Mouse (Mus musculus): ENCODE measurements around the gene Lamc1. TPM values are rescaled to one million over a fixed set of nuclear protein-coding genes. Genes with fewer than 3 reads are reported as not detected.
A peak's percentile ranks its signal among the peaks of the same experiment; 100 is the strongest.

The Lamc1 gene
- polyA plus RNA-seq, 1 experiment from 2014 or later: 28.4 TPM

- no peak for DNase-seq (ENCODE audit: low spot score)
- H3K4me1 ChIP-seq: no peaks in the 10 kb centered on the region
- 91% methylated on average over 21 of the region's 21 CpGs for WGBS
- H3K27ac ChIP-seq (replicated peaks): no peak overlapping the region
- H3K27me3 ChIP-seq (replicated peaks; ENCODE audit: low read depth, poor library complexity, severe bottlenecking): no peaks in the 10 kb centered on the region
- no peak overlapping the region for H3K4me3 ChIP-seq
- peaks cover 85% of the 10 kb centered on the region for H3K36me3 ChIP-seq (replicated peaks)
- no peaks in the 10 kb centered on the region for H3K9me3 ChIP-seq
Measured at GRCm38 (mm10) chr1:153225786-153226725, 106.5 kb downstream of the Lamc1 start.

- no peaks in the 10 kb centered on the region for H3K4me1 ChIP-seq
- H3K27ac ChIP-seq (replicated peaks): no peak overlapping the region
- peaks cover 86% of the 10 kb centered on the region for H3K36me3 ChIP-seq (replicated peaks)
- H3K4me3 ChIP-seq: no peak overlapping the region
- 70% methylated on average over 5 of the region's 5 CpGs for WGBS
- H3K9me3 ChIP-seq: no peaks in the 10 kb centered on the region
- no peaks in the 10 kb centered on the region for H3K27me3 ChIP-seq (replicated peaks; ENCODE audit: low read depth, poor library complexity, severe bottlenecking)
- no peak for DNase-seq (ENCODE audit: low spot score)
Measured at GRCm38 (mm10) chr1:153224331-153224730, 108.3 kb downstream of the Lamc1 start.

- 69% methylated on average over 9 of the region's 9 CpGs for WGBS
- peaks cover 55% of the 10 kb centered on the region for H3K36me3 ChIP-seq (replicated peaks)
Measured at GRCm38 (mm10) chr1:153219376-153219775, 113.2 kb downstream of the Lamc1 start.

GRCm38 (mm10) chr1:153216516-153216915 is 116.1 kb downstream of the Lamc1 start:
- no peak for DNase-seq (ENCODE audit: low spot score)
- Histone ChIP-seq H3K36me3 (replicated peaks) (peaks cover 34% of the 10 kb centered on the region), H3K9me3 (no peaks in the 10 kb centered on the region), H3K27ac (replicated peaks) (no peak overlapping the region), H3K4me3 (no peak overlapping the region), H3K27me3 (replicated peaks; ENCODE audit: low read depth, poor library complexity, severe bottlenecking) (no peaks in the 10 kb centered on the region), H3K4me1 (peaks cover 12% of the 10 kb centered on the region)
- WGBS: 79% methylated on average over 4 of the region's 4 CpGs

More at GRCm38 (mm10) chr1:153219376-153219775, 113.2 kb downstream of the Lamc1 start:
- Histone ChIP-seq H3K27ac (replicated peaks) (no peak overlapping the region; the same call in 1 of the 2 replicates), H3K27me3 (replicated peaks; ENCODE audit: low read depth, poor library complexity, severe bottlenecking) (no peaks in the 10 kb centered on the region), H3K4me1 (peaks cover 11% of the 10 kb centered on the region; the same call in 1 of the 2 replicates), H3K4me3 (no peak overlapping the region), H3K9me3 (no peaks in the 10 kb centered on the region)
- DNase-seq (ENCODE audit: low spot score): no peak

- no peaks in the 10 kb centered on the region for H3K27me3 ChIP-seq (replicated peaks; ENCODE audit: low read depth, poor library complexity, severe bottlenecking)
- WGBS: 72% methylated on average over 5 of the region's 5 CpGs
- no peak overlapping the region for H3K4me3 ChIP-seq
- peaks cover 19% of the 10 kb centered on the region for H3K4me1 ChIP-seq
- no peak for DNase-seq (ENCODE audit: low spot score)
- peaks cover 26% of the 10 kb centered on the region for H3K36me3 ChIP-seq (replicated peaks)
- no peak overlapping the region for H3K27ac ChIP-seq (replicated peaks)
- H3K9me3 ChIP-seq: no peaks in the 10 kb centered on the region
Measured at GRCm38 (mm10) chr1:153215676-153216075, 116.9 kb downstream of the Lamc1 start.

GRCm38 (mm10) chr1:153210992-153211391 is 121.6 kb downstream of the Lamc1 start:
- H3K27me3 ChIP-seq (replicated peaks; ENCODE audit: low read depth, poor library complexity, severe bottlenecking): no peaks in the 10 kb centered on the region
- DNase-seq (ENCODE audit: low spot score): no peak
- no peaks in the 10 kb centered on the region for H3K36me3 ChIP-seq (replicated peaks)
- peaks cover 12% of the 10 kb centered on the region for H3K4me1 ChIP-seq
- H3K27ac ChIP-seq (replicated peaks): no peak overlapping the region
- H3K4me3 ChIP-seq: no peak overlapping the region
- WGBS: 49% methylated on average over 4 of the region's 4 CpGs
- H3K9me3 ChIP-seq: no peaks in the 10 kb centered on the region

GRCm38 (mm10) chr1:153210198-153210597 is 122.4 kb downstream of the Lamc1 start:
- Histone ChIP-seq H3K9me3 (no peaks in the 10 kb centered on the region), H3K27me3 (replicated peaks; ENCODE audit: low read depth, poor library complexity, severe bottlenecking) (no peaks in the 10 kb centered on the region), H3K36me3 (replicated peaks) (no peaks in the 10 kb centered on the region), H3K4me3 (no peak overlapping the region), H3K27ac (replicated peaks) (no peak overlapping the region), H3K4me1 (peaks cover 12% of the 10 kb centered on the region)
- WGBS: 86% methylated on average over 2 of the region's 2 CpGs
- no peak for DNase-seq (ENCODE audit: low spot score)

- Histone ChIP-seq H3K36me3 (replicated peaks) (no peaks in the 10 kb centered on the region), H3K9me3 (no peaks in the 10 kb centered on the region), H3K27me3 (replicated peaks; ENCODE audit: low read depth, poor library complexity, severe bottlenecking) (no peaks in the 10 kb centered on the region), H3K4me1 (peaks cover 32% of the 10 kb centered on the region), H3K4me3 (no peak overlapping the region), H3K27ac (replicated peaks) (peak overlapping the region; percentile 19; the same call in 1 of the 2 replicates)
- 48% methylated on average over 8 of the region's 8 CpGs for WGBS
- peak; percentile 22 for DNase-seq (ENCODE audit: low spot score)
Measured at GRCm38 (mm10) chr1:153202195-153202594, 130.4 kb downstream of the Lamc1 start.

- DNase-seq (ENCODE audit: low spot score): no peak
- H3K4me1 ChIP-seq: peaks cover 30% of the 10 kb centered on the region
- no peaks in the 10 kb centered on the region for H3K36me3 ChIP-seq (replicated peaks)
- WGBS: 62% methylated on average over 14 of the region's 14 CpGs
- H3K27me3 ChIP-seq (replicated peaks; ENCODE audit: low read depth, poor library complexity, severe bottlenecking): no peaks in the 10 kb centered on the region
- no peak overlapping the region for H3K4me3 ChIP-seq
- H3K27ac ChIP-seq (replicated peaks): no peak overlapping the region; the same call in 1 of the 2 replicates
- H3K9me3 ChIP-seq: no peaks in the 10 kb centered on the region
Measured at GRCm38 (mm10) chr1:153201448-153201847, 131.1 kb downstream of the Lamc1 start.

- H3K4me3 ChIP-seq: no peak overlapping the region
- H3K36me3 ChIP-seq (replicated peaks): no peaks in the 10 kb centered on the region
- no peaks in the 10 kb centered on the region for H3K27me3 ChIP-seq (replicated peaks; ENCODE audit: low read depth, poor library complexity, severe bottlenecking)
- 89% methylated on average over 3 of the region's 3 CpGs for WGBS
- H3K4me1 ChIP-seq: peaks cover 31% of the 10 kb centered on the region
- H3K9me3 ChIP-seq: no peaks in the 10 kb centered on the region
- no peak overlapping the region for H3K27ac ChIP-seq (replicated peaks)
- no peak for DNase-seq (ENCODE audit: low spot score)
Measured at GRCm38 (mm10) chr1:153197316-153197850, 135.2 kb downstream of the Lamc1 start.

- 92% methylated on average over 6 of the region's 6 CpGs for WGBS
- DNase-seq (ENCODE audit: low spot score): no peak
- H3K27ac ChIP-seq (replicated peaks): no peak overlapping the region
- H3K9me3 ChIP-seq: no peaks in the 10 kb centered on the region
- H3K36me3 ChIP-seq (replicated peaks): no peaks in the 10 kb centered on the region
- peaks cover 11% of the 10 kb centered on the region; the same call in 1 of the 2 replicates for H3K4me1 ChIP-seq
- peaks cover 12% of the 10 kb centered on the region for H3K27me3 ChIP-seq (replicated peaks; ENCODE audit: low read depth, poor library complexity, severe bottlenecking)
- no peak overlapping the region for H3K4me3 ChIP-seq
Measured at GRCm38 (mm10) chr1:153192945-153193344, 139.6 kb downstream of the Lamc1 start.

GRCm38 (mm10) chr1:153192379-153192778 is 140.2 kb downstream of the Lamc1 start:
- Histone ChIP-seq H3K4me3 (no peak overlapping the region), H3K9me3 (no peaks in the 10 kb centered on the region), H3K27ac (replicated peaks) (0 out of 2 replicates have a peak overlapping the region, but pooled peaks have one; percentile 4), H3K36me3 (replicated peaks) (no peaks in the 10 kb centered on the region), H3K27me3 (replicated peaks; ENCODE audit: low read depth, poor library complexity, severe bottlenecking) (peaks cover 17% of the 10 kb centered on the region), H3K4me1 (peaks cover 11% of the 10 kb centered on the region; the same call in 1 of the 2 replicates)
- 85% methylated on average over 4 of the region's 4 CpGs for WGBS
- DNase-seq (ENCODE audit: low spot score): no peak

Measured in embryonic facial prominence, embryonic 10.5 days (tissue).